Mouse (Mus musculus): ENCODE data around the gene Skil.
"Not testable (repeated sequence)": the region's sequence is repeated elsewhere in the genome, so short reads cannot be mapped to it uniquely, and the experiment has no call there.

Gene Skil

DNA sequence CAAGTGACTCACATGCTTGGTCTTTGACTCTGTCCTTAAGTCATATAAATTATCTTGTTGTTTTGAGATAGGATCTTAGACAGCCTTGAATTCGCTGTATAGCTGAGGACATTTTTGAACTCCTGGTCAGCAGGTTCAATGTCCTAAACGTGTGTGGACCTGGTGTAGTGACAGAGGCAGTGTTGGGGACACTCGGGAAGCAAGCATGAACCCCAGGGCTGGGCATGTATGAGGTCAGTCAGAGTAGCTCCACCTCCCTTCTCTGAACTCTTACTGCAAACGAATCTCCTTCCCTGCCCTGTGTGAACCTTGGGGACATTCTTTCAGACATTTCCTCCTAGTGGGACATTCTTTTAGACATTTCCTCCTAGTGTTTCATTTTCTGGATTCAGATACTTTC, 34.9 kb downstream of the Skil start:
- no peak for DNase-seq (ENCODE audit: low spot score)

GRCm38 (mm10) chr3:31133664-31134063, 38.8 kb downstream of the Skil start:
- no peak for DNase-seq (ENCODE audit: low spot score)

DNA sequence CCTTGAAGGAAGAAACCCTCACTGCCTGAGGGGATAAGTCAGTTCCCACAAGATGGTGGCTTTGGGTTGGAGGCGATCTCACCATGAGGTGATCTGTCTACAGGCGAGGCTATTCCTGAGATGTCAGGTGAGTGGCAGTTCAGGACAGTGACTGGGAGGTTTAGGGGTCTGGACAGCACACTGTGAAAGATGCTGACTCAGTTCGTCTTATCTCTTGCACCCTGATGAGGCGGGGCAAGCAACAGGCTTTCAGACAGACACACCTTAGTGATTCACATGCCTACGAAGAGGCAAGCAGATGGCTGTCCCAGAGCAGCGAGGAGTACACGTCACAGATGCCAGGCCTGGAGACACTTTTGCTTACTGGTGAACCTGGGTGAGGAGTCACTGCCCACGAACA, 39.4 kb downstream of the Skil start:
- no peak for DNase-seq (ENCODE audit: low spot score)

GRCm38 (mm10) chr3:31134696-31135095, 39.8 kb downstream of the Skil start:
- DNase-seq (ENCODE audit: low spot score) = no peak

GRCm38 (mm10) chr3:31136591-31136990, 41.7 kb downstream of the Skil start:
- DNase-seq (ENCODE audit: low spot score) = not testable (repeated sequence)

- DNase-seq (ENCODE audit: low spot score) = peak; percentile 92
Measured at GRCm38 (mm10) chr3:31138454-31139424, 43.9 kb downstream of the Skil start.

DNA sequence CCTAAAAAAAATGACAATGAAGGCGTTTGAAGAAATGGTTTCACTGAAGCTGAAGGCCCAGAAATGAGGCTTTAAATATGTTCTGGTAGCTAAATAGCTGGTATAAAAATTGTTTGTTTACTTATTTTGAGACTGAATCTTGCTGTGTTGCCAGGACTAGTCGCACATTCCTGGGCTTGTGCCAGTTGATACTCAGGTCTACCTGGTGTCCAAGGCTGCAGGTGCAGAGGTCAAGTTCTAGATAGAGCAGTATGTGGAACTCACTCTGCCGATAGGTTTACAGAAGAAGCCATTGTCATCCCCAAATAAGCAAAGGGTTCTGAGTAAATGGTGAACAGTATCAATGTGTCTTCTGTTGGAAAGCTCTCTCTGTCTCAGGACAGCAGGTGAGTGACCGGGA, 46.8 kb downstream of the Skil start:
- no peak for DNase-seq (ENCODE audit: low spot score)

- DNase-seq (ENCODE audit: low spot score) = not testable (repeated sequence)
Measured at GRCm38 (mm10) chr3:31145222-31145621, 50.4 kb downstream of the Skil start.

- peak; percentile 97 for DNase-seq (ENCODE audit: low spot score)
Measured at GRCm38 (mm10) chr3:31145641-31146290, 50.9 kb downstream of the Skil start.

GRCm38 (mm10) chr3:31148595-31148994, 53.7 kb downstream of the Skil start:
- DNase-seq (ENCODE audit: low spot score) = no peak

- DNase-seq (ENCODE audit: low spot score) = no peak
Measured at GRCm38 (mm10) chr3:31149706-31150105, 54.8 kb downstream of the Skil start, which contains the start of gene Cldn11. TSS of gene Cldn11 (plus strand) at chr3:31149920.

- DNase-seq (ENCODE audit: low spot score) = no peak
Measured at GRCm38 (mm10) chr3:31152108-31152507, 57.2 kb downstream of the Skil start.

DNA sequence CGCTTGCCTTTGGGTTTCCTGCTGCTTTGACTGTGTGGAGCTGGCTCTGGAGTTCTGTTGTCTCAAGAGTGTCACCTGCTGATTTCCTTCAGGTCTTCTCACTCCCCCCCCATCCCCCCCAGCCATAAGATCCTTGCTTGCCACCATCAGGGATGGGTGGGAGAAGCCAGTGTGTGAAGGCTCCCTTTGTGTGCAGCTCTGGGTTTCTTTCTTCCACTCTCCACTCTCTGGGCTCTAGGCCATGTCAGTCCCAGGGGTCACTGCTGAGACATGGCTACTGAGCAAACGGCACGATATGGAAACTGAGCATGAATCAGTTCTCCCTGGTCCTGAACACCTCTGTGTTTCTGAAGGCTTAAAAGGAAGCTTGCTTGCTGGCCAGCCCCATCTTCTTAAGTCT, 61.3 kb downstream of the Skil start:
- DNase-seq (ENCODE audit: low spot score) = peak; percentile 12

GRCm38 (mm10) chr3:31157776-31158175, 62.9 kb downstream of the Skil start:
- DNase-seq (ENCODE audit: low spot score) = no peak

GRCm38 (mm10) chr3:31160046-31160445, 65.2 kb downstream of the Skil start:
- DNase-seq (ENCODE audit: low spot score) = no peak

DNA sequence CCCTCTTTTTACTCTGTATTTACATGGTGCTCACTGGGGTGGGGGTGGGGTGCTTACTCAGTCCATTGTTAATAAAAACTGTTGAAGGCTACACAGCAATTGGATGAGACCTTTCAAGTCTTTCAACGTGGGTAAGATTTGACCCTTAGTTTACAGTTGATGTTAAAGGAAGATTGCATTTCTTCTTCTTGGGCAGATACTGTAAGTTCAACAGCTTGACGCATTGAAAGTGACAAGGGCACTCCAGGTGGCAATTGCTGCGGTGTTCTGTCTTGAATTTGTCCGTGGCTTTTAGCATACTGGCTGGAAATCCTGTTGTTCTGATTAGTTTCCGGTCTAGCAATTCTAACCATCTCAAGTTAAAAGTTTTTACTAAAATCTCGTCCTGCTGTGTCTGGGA, 66.5 kb downstream of the Skil start:
- no peak for DNase-seq (ENCODE audit: low spot score)

DNA sequence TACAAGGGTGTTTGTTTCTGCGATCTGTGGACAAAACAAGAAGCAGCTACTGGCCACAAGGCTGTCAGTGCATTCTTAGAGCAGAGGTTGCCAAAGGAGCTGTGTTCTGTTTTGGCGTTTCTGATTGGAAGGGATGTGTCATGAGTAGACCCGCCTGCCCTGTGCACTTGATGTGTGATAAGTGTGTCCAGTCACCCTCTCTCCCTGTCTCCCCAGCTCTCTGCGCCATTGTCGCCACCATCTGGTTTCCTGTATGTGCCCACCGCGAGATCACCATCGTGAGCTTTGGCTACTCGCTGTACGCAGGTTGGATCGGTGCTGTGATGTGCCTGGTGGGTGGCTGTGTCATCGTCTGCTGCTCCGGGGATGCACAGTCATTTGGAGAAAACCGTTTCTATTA, 68.0 kb downstream of the Skil start:
- DNase-seq (ENCODE audit: low spot score) = no peak

- no peak for DNase-seq (ENCODE audit: low spot score)
Measured at GRCm38 (mm10) chr3:31165803-31166202, 70.9 kb downstream of the Skil start.

- DNase-seq (ENCODE audit: low spot score) = no peak
Measured at GRCm38 (mm10) chr3:31166365-31166871, 71.6 kb downstream of the Skil start.

Data from adipocyte (in vitro differentiated cells).